In genomic region chr8:120378306-120378705, GRCm38 (mm10) we compare ENCODE assay signal across 9 mouse cellular contexts.
DNase-seq lines count a peak whose midpoint lies in the region; ATAC-seq and TF ChIP-seq lines count a peak whose summit lies in the region.
"Had no signal": no experiment of that assay in that cellular context is flagged by ENCODE, and none has a peak within 500 bp of the region (broad histone marks: within the 10 kb centered on the region; RNA-seq: fewer than 3 reads in every experiment).

No protein-coding gene starts in this region.

- peak overlapping the region; percentile 15; the same call in 1 of the 2 replicates for H3K9ac ChIP-seq in embryonic facial prominence, embryonic 14.5 days (ENCODE audit: low read depth, low read length)
- H3K9ac ChIP-seq: embryonic facial prominence, embryonic 12.5 days had no signal

- TF ChIP-seq POLR2A in lung, adult 2 months (IDR thresholded peaks at IDR 0.05; ENCODE audit: borderline replicate concordance, extremely low read depth, low read depth, low read length): no peak

- TF ChIP-seq CTCF in lung, adult 2 months (IDR thresholded peaks at IDR 0.05; ENCODE audit: insufficient read depth, low read length): no peak

- H3K4me2 ChIP-seq in embryonic facial prominence, embryonic 14.5 days (ENCODE audit: low read depth, low read length): 0 out of 2 replicates have a peak overlapping the region, but pooled peaks have one; percentile 13
- H3K4me2 ChIP-seq: embryonic facial prominence, embryonic 12.5 days had no signal

- no peak for ATAC-seq in embryonic facial prominence, embryonic 14.5 days (ENCODE audit: low read depth)

- WGBS in embryonic facial prominence, embryonic 14.5 days: 33% methylated on average over 16 of the region's 16 CpGs
- WGBS in lung, adult 2 months: 35% methylated on average over 16 of the region's 16 CpGs

- H3K27me3 ChIP-seq in embryonic facial prominence, embryonic 14.5 days (replicated peaks; ENCODE audit: control insufficient read depth, insufficient read depth, low read length): no peaks in the 10 kb centered on the region
- H3K27me3 ChIP-seq: embryonic facial prominence, embryonic 12.5 days had no signal

- peak; percentile 82 for DNase-seq in cerebellum, adult 11-12 months
- DNase-seq in cerebellum, postnatal 4 days (ENCODE audit: low spot score in 2 of 2): no peak
- DNase-seq in MEL-GATA-1-ER (ENCODE audit: extremely low read depth, low read depth): peak; percentile 53
- peak; percentile 78 for DNase-seq in embryonic facial prominence, embryonic 14.5 days (ENCODE audit: low spot score)
- DNase-seq in heart, postnatal 4 days: peak; percentile 71
- DNase-seq in lung, adult 2 months: peak; percentile 67
- no peak for DNase-seq in B cell, adult 2 months
- DNase-seq in embryo, embryonic 10 days (ENCODE audit: low spot score): no peak

- no peaks in the 10 kb centered on the region for H3K9me3 ChIP-seq in embryonic facial prominence, embryonic 14.5 days (ENCODE audit: control insufficient read depth, low read length)
- H3K9me3 ChIP-seq: embryonic facial prominence, embryonic 12.5 days had no signal

- no peaks in the 10 kb centered on the region for H3K36me3 ChIP-seq in embryonic facial prominence, embryonic 14.5 days (ENCODE audit: control insufficient read depth, insufficient read depth, low read length)
- H3K36me3 ChIP-seq: embryonic facial prominence, embryonic 12.5 days had no signal

- no peak overlapping the region for H3K4me3 ChIP-seq in embryonic facial prominence, embryonic 14.5 days (ENCODE audit: low read depth, low read length)
- H3K4me3 ChIP-seq in lung, adult 2 months (replicated peaks; ENCODE audit: extremely low read depth, low read depth, low read length): no peak overlapping the region
- H3K4me3 ChIP-seq: embryonic facial prominence, embryonic 12.5 days had no signal

- no peak overlapping the region; the same call in 1 of the 2 replicates for H3K27ac ChIP-seq in embryonic facial prominence, embryonic 14.5 days (replicated peaks; ENCODE audit: low read depth, low read length)
- H3K27ac ChIP-seq: embryonic facial prominence, embryonic 12.5 days had no signal

- H3K4me1 ChIP-seq in embryonic facial prominence, embryonic 14.5 days (ENCODE audit: control insufficient read depth, insufficient read depth, low read length): peaks cover 54% of the 10 kb centered on the region
- H3K4me1 ChIP-seq in lung, adult 2 months (ENCODE audit: control insufficient read depth, insufficient read depth, low read length): peaks cover 17% of the 10 kb centered on the region

Comparison
In these comparisons a context has a peak if more than half of its experiments do, and no peak if none do; other contexts are left out.
1. DNase-seq: peak in cerebellum, adult 11-12 months (single experiment), MEL-GATA-1-ER (single experiment), embryonic facial prominence, embryonic 14.5 days (single experiment), heart, postnatal 4 days (single experiment) and lung, adult 2 months (single experiment); none in cerebellum, postnatal 4 days (0 of 2), B cell, adult 2 months (0 of 2) and embryo, embryonic 10 days (single experiment).